Mouse (Mus musculus) midbrain, embryonic 12.5 days (tissue): ENCODE results near the gene Stard13. TPM values are rescaled to one million over a fixed set of nuclear protein-coding genes. Genes with fewer than 3 reads are reported as not detected.
A peak's percentile ranks its signal among the peaks of the same experiment; 100 is the strongest.

Experiments used
- ATAC-seq: fragments of 200-750 bp; cut with Nextera tagmentation; 2 replicates; pipeline ENCODE4 v1.8.0; 2017; ENCODE audit warnings: low read depth, moderate TSS enrichment, moderate library complexity; ENCODE audit not compliant: low FRiP score
- H3K27ac ChIP-seq: fragments of 300-500 bp; sonication (generic); replicated peaks from 2 replicates; pipeline ENCODE4 v1.5.1; 2016; ENCODE audit warnings: mild to moderate bottlenecking
- H3K27me3 ChIP-seq: fragments of 300-500 bp; sonication (generic); 2 replicates; pipeline ENCODE4 v1.6.1; 2016; ENCODE audit warnings: mild to moderate bottlenecking
- H3K36me3 ChIP-seq: fragments of 300-500 bp; sonication (generic); 2 replicates; pipeline ENCODE4 v1.6.1; 2016
- H3K4me1 ChIP-seq: fragments of 300-500 bp; sonication (generic); 2 replicates; pipeline ENCODE4 v1.6.1; 2016
- H3K4me2 ChIP-seq: fragments of 300-500 bp; sonication (generic); replicated peaks from 2 replicates; pipeline ENCODE4 v1.6.1; 2016; ENCODE audit warnings: mild to moderate bottlenecking, moderate library complexity
- H3K4me3 ChIP-seq: fragments of 300-500 bp; sonication (generic); 2 replicates; pipeline ENCODE4 v1.5.1; 2016; ENCODE audit warnings: mild to moderate bottlenecking
- H3K9ac ChIP-seq: fragments of 300-500 bp; sonication (generic); replicated peaks from 2 replicates; pipeline ENCODE4 v1.6.1; 2016; ENCODE audit warnings: mild to moderate bottlenecking, moderate library complexity
- H3K9me3 ChIP-seq: fragments of 300-500 bp; sonication (generic); 2 replicates; pipeline ENCODE4 v1.6.1; 2016; ENCODE audit warnings: mild to moderate bottlenecking
- WGBS: fragments of 180-500 bp; shearing (Covaris S2); methylation state at CpG from one replicate; pipeline ENCODE4 v1.1.7; 2016; 5-methylcytosine and 5-hydroxymethylcytosine counted together
- polyA plus RNA-seq: library from polyadenylated mRNA; unstranded; fragments of >200 nt; fragmentation: Nextera tagmentation; extraction: Ambion mirVana; gene quantifications from 2 replicates; pipeline ENCODE4 v1.2.1, GENCODE M21; 2016

Gene Stard13
- polyA plus RNA-seq, 1 experiment from 2014 or later: 5.6 TPM

- H3K9ac ChIP-seq: no peak overlapping the region
- no peaks in the 10 kb centered on the region for H3K4me1 ChIP-seq
- WGBS: 97% methylated on average over 5 of the region's 5 CpGs
- no peaks in the 10 kb centered on the region for H3K36me3 ChIP-seq
- H3K27me3 ChIP-seq: no peaks in the 10 kb centered on the region
- H3K27ac ChIP-seq: no peak overlapping the region
- no peaks in the 10 kb centered on the region for H3K9me3 ChIP-seq
- no peak for ATAC-seq
- no peak overlapping the region for H3K4me3 ChIP-seq
- no peak overlapping the region for H3K4me2 ChIP-seq
Measured at GRCm38 (mm10) chr5:151042911-151043310, 190.7 kb downstream of the Stard13 start.

- 81% methylated on average over 7 of the region's 7 CpGs for WGBS
- Histone ChIP-seq H3K9me3 (no peaks in the 10 kb centered on the region), H3K4me1 (no peaks in the 10 kb centered on the region), H3K9ac (no peak overlapping the region), H3K36me3 (no peaks in the 10 kb centered on the region), H3K4me2 (no peak overlapping the region), H3K27ac (no peak overlapping the region), H3K27me3 (no peaks in the 10 kb centered on the region), H3K4me3 (no peak overlapping the region)
- no peak for ATAC-seq
Measured at GRCm38 (mm10) chr5:151037871-151038270, 195.8 kb downstream of the Stard13 start.

GRCm38 (mm10) chr5:151034715-151035512 is 198.7 kb downstream of the Stard13 start:
- Histone ChIP-seq H3K9me3 (no peaks in the 10 kb centered on the region), H3K4me1 (no peaks in the 10 kb centered on the region), H3K4me2 (no peak overlapping the region), H3K27ac (no peak overlapping the region), H3K9ac (no peak overlapping the region), H3K4me3 (no peak overlapping the region), H3K27me3 (no peaks in the 10 kb centered on the region), H3K36me3 (no peaks in the 10 kb centered on the region)
- 75% methylated on average over 9 of the region's 9 CpGs for WGBS
- no peak for ATAC-seq

- Histone ChIP-seq H3K36me3 (no peaks in the 10 kb centered on the region), H3K4me1 (peaks cover 13% of the 10 kb centered on the region), H3K27me3 (no peaks in the 10 kb centered on the region), H3K9me3 (no peaks in the 10 kb centered on the region), H3K4me3 (no peak overlapping the region), H3K4me2 (no peak overlapping the region), H3K9ac (no peak overlapping the region), H3K27ac (no peak overlapping the region)
- 72% methylated on average over 6 of the region's 6 CpGs for WGBS
- ATAC-seq: no peak
Measured at GRCm38 (mm10) chr5:151028906-151029305, 204.7 kb downstream of the Stard13 start.

GRCm38 (mm10) chr5:151027171-151027570 is 206.5 kb downstream of the Stard13 start:
- H3K9ac ChIP-seq: no peak overlapping the region
- H3K4me2 ChIP-seq: no peak overlapping the region
- no peaks in the 10 kb centered on the region for H3K27me3 ChIP-seq
- H3K4me3 ChIP-seq: no peak overlapping the region
- H3K27ac ChIP-seq: no peak overlapping the region
- peak; percentile 86 for ATAC-seq
- no peaks in the 10 kb centered on the region for H3K9me3 ChIP-seq
- H3K4me1 ChIP-seq: peaks cover 24% of the 10 kb centered on the region
- no peaks in the 10 kb centered on the region for H3K36me3 ChIP-seq
- 33% methylated on average over 7 of the region's 7 CpGs for WGBS

- H3K9me3 ChIP-seq: no peaks in the 10 kb centered on the region
- no peaks in the 10 kb centered on the region for H3K36me3 ChIP-seq
- H3K9ac ChIP-seq: no peak overlapping the region
- 87% methylated on average over 4 of the region's 4 CpGs for WGBS
- ATAC-seq: no peak
- no peaks in the 10 kb centered on the region for H3K27me3 ChIP-seq
- H3K4me2 ChIP-seq: no peak overlapping the region
- H3K27ac ChIP-seq: no peak overlapping the region
- H3K4me3 ChIP-seq: no peak overlapping the region
- peaks cover 24% of the 10 kb centered on the region for H3K4me1 ChIP-seq
Measured at GRCm38 (mm10) chr5:151026069-151026468, 207.6 kb downstream of the Stard13 start.

GRCm38 (mm10) chr5:151024483-151024882 is 209.2 kb downstream of the Stard13 start:
- WGBS: 85% methylated on average over 2 of the region's 2 CpGs
- Histone ChIP-seq H3K27me3 (no peaks in the 10 kb centered on the region), H3K36me3 (no peaks in the 10 kb centered on the region), H3K27ac (no peak overlapping the region), H3K4me1 (peaks cover 24% of the 10 kb centered on the region), H3K4me2 (no peak overlapping the region), H3K4me3 (no peak overlapping the region), H3K9me3 (no peaks in the 10 kb centered on the region), H3K9ac (no peak overlapping the region)
- no peak for ATAC-seq

- Histone ChIP-seq H3K4me3 (no peak overlapping the region), H3K27ac (no peak overlapping the region), H3K4me1 (peaks cover 24% of the 10 kb centered on the region), H3K9ac (no peak overlapping the region), H3K9me3 (no peaks in the 10 kb centered on the region), H3K27me3 (no peaks in the 10 kb centered on the region), H3K4me2 (peak overlapping the region; percentile 28; the same call in 1 of the 2 replicates), H3K36me3 (no peaks in the 10 kb centered on the region)
- no peak for ATAC-seq
- WGBS: 8% methylated on average over 8 of the region's 8 CpGs
Measured at GRCm38 (mm10) chr5:151023461-151023860, 210.2 kb downstream of the Stard13 start.

- H3K9me3 ChIP-seq: no peaks in the 10 kb centered on the region
- no peak overlapping the region for H3K4me2 ChIP-seq
- H3K36me3 ChIP-seq: no peaks in the 10 kb centered on the region
- ATAC-seq: no peak
- H3K9ac ChIP-seq: no peak overlapping the region
- peaks cover 23% of the 10 kb centered on the region for H3K4me1 ChIP-seq
- H3K4me3 ChIP-seq: no peak overlapping the region
- whole genome bisulfite sequencing: 6% methylated on average over 1 of the region's 1 CpGs
- H3K27ac ChIP-seq: no peak overlapping the region
- no peaks in the 10 kb centered on the region for H3K27me3 ChIP-seq
Measured at GRCm38 (mm10) chr5:151022939-151023338, 210.7 kb downstream of the Stard13 start.

GRCm38 (mm10) chr5:151022026-151022425 is 211.6 kb downstream of the Stard13 start:
- Histone ChIP-seq H3K4me2 (no peak overlapping the region), H3K4me3 (no peak overlapping the region), H3K4me1 (peaks cover 15% of the 10 kb centered on the region), H3K9ac (no peak overlapping the region), H3K36me3 (no peaks in the 10 kb centered on the region), H3K9me3 (no peaks in the 10 kb centered on the region), H3K27ac (no peak overlapping the region), H3K27me3 (no peaks in the 10 kb centered on the region)
- ATAC-seq: no peak
- 83% methylated on average over 7 of the region's 7 CpGs for WGBS

- H3K36me3 ChIP-seq: no peaks in the 10 kb centered on the region
- H3K9me3 ChIP-seq: no peaks in the 10 kb centered on the region
- H3K27ac ChIP-seq: no peak overlapping the region
- H3K4me3 ChIP-seq: no peak overlapping the region
- 84% methylated on average over 14 of the region's 14 CpGs for WGBS
- H3K4me1 ChIP-seq: peaks cover 14% of the 10 kb centered on the region
- no peaks in the 10 kb centered on the region for H3K27me3 ChIP-seq
- no peak overlapping the region for H3K9ac ChIP-seq
- ATAC-seq: no peak
- no peak overlapping the region for H3K4me2 ChIP-seq
Measured at GRCm38 (mm10) chr5:151020831-151021230, 212.8 kb downstream of the Stard13 start.

GRCm38 (mm10) chr5:151020031-151020820 is 213.4 kb downstream of the Stard13 start:
- WGBS: 76% methylated on average over 13 of the region's 13 CpGs
- no peak for ATAC-seq
- Histone ChIP-seq H3K27me3 (no peaks in the 10 kb centered on the region), H3K4me3 (no peak overlapping the region), H3K4me2 (no peak overlapping the region), H3K9me3 (no peaks in the 10 kb centered on the region), H3K4me1 (peaks cover 14% of the 10 kb centered on the region), H3K9ac (no peak overlapping the region), H3K36me3 (no peaks in the 10 kb centered on the region), H3K27ac (no peak overlapping the region)
